Mouse (Mus musculus) olfactory bulb, adult 2 months (tissue): Measurements from ENCODE around the gene Gm11992.

Source experiments
- CTCF ChIP-seq: fragments of 200-500 bp; IDR thresholded peaks from 2 replicates; pipeline ENCODE4 v1.5.1; 2012; ENCODE audit warnings: low read depth, mild to moderate bottlenecking, low read length, moderate library complexity; ENCODE audit not compliant: insufficient read depth
- POLR2A ChIP-seq: fragments of 200-500 bp; IDR thresholded peaks from 2 replicates; pipeline ENCODE4 v1.6.1; 2012; ENCODE audit warnings: mild to moderate bottlenecking, low read depth, low read length, moderate library complexity; ENCODE audit not compliant: insufficient read depth

DNA sequence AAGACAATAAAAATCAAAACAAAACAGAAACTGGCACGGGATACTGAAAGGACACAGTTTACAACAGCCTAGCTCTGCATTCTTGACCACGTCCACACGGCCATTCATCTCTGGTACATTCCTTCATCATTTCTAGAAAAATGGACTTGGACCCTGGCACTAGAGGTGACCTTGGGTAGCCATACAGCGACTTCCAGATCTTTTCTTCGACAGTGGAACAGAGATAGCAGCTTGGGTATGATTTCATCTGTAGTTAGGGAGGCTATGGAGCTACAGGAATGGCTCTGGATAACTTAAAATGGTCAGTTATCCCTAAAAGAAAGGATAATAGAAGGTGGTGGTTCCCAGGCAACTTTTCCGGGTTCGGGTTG is 69.6 kb downstream of the Gm11992 start, which contains the start of gene Upp1:
- TF ChIP-seq POLR2A: no peak
- no peak for TF ChIP-seq CTCF
